Mouse (Mus musculus) intestine, embryonic 15.5 days (tissue): ENCODE results near the gene Plekhm3. TPM values are rescaled to one million over a fixed set of nuclear protein-coding genes. Genes with fewer than 3 reads are reported as not detected.

ENCODE experiments used
- ATAC-seq: fragments of 200-750 bp; cut with Nextera tagmentation; 2 replicates; pipeline ENCODE4 v1.8.0; 2017; ENCODE audit warnings: moderate TSS enrichment, moderate library complexity
- H3K27ac ChIP-seq: fragments of 300-500 bp; sonication (generic); 2 replicates; pipeline ENCODE4 v1.5.1; 2015; ENCODE audit warnings: mild to moderate bottlenecking, inconsistent platforms
- H3K27me3 ChIP-seq: fragments of 300-500 bp; sonication (generic); replicated peaks from 2 replicates; pipeline ENCODE4 v1.6.1; 2015; ENCODE audit warnings: inconsistent platforms
- H3K36me3 ChIP-seq: fragments of 300-500 bp; sonication (generic); 2 replicates; pipeline ENCODE4 v1.6.1; 2015; ENCODE audit warnings: inconsistent platforms
- H3K4me1 ChIP-seq: fragments of 300-500 bp; sonication (generic); replicated peaks from 2 replicates; pipeline ENCODE4 v1.6.1; 2015; ENCODE audit warnings: inconsistent platforms
- H3K4me2 ChIP-seq: fragments of 300-500 bp; sonication (generic); replicated peaks from 2 replicates; pipeline ENCODE4 v1.6.1; 2015; ENCODE audit warnings: mild to moderate bottlenecking, inconsistent platforms
- H3K4me3 ChIP-seq: fragments of 300-500 bp; sonication (generic); replicated peaks from 2 replicates; pipeline ENCODE4 v1.5.1; 2015; ENCODE audit warnings: inconsistent platforms
- H3K9ac ChIP-seq: fragments of 300-500 bp; sonication (generic); 2 replicates; pipeline ENCODE4 v1.6.1; 2015; ENCODE audit warnings: inconsistent platforms
- H3K9me3 ChIP-seq: fragments of 300-500 bp; sonication (generic); 2 replicates; pipeline ENCODE4 v1.6.1; 2016; ENCODE audit warnings: inconsistent platforms
- WGBS: fragments of 180-500 bp; shearing (Covaris S2); methylation state at CpG from one replicate; pipeline ENCODE4 v1.1.7; 2015; 5-methylcytosine and 5-hydroxymethylcytosine counted together
- polyA plus RNA-seq: library from polyadenylated mRNA; unstranded; fragments of >200 nt; fragmentation: Nextera tagmentation; extraction: Ambion mirVana; gene quantifications from 2 replicates; pipeline ENCODE4 v1.2.1, GENCODE M21; 2015

The Plekhm3 gene
- polyA plus RNA-seq, 1 experiment from 2014 or later: 4.7 TPM

GRCm38 (mm10) chr1:64807766-64808165 is 148.9 kb downstream of the Plekhm3 start:
- H3K4me3 ChIP-seq: no peak overlapping the region
- no peaks in the 10 kb centered on the region for H3K4me1 ChIP-seq
- no peaks in the 10 kb centered on the region for H3K9me3 ChIP-seq
- no peak overlapping the region for H3K27ac ChIP-seq
- no peaks in the 10 kb centered on the region for H3K36me3 ChIP-seq
- no peak for ATAC-seq
- WGBS: 49% methylated on average over 1 of the region's 1 CpGs
- no peak overlapping the region for H3K4me2 ChIP-seq
- H3K9ac ChIP-seq: no peak overlapping the region
- H3K27me3 ChIP-seq: no peaks in the 10 kb centered on the region

- WGBS: 65% methylated on average over 2 of the region's 2 CpGs
- Histone ChIP-seq H3K4me2 (no peak overlapping the region), H3K27me3 (no peaks in the 10 kb centered on the region)
These were observed 151.4 kb downstream of the Plekhm3 start for GRCm38 (mm10) chr1:64805217-64805616.

GRCm38 (mm10) chr1:64802631-64803030 is 154.0 kb downstream of the Plekhm3 start:
- no peaks in the 10 kb centered on the region for H3K27me3 ChIP-seq
- H3K4me3 ChIP-seq: no peak overlapping the region
- no peak for ATAC-seq
- no peak overlapping the region for H3K27ac ChIP-seq
- H3K36me3 ChIP-seq: no peaks in the 10 kb centered on the region
- H3K9me3 ChIP-seq: no peaks in the 10 kb centered on the region
- H3K4me2 ChIP-seq: no peak overlapping the region
- H3K4me1 ChIP-seq: no peaks in the 10 kb centered on the region
- H3K9ac ChIP-seq: no peak overlapping the region
- WGBS: 58% methylated on average over 6 of the region's 6 CpGs

More at GRCm38 (mm10) chr1:64805217-64805616, 151.4 kb downstream of the Plekhm3 start:
- Histone ChIP-seq H3K4me3 (no peak overlapping the region), H3K9ac (no peak overlapping the region), H3K9me3 (no peaks in the 10 kb centered on the region), H3K4me1 (no peaks in the 10 kb centered on the region), H3K36me3 (no peaks in the 10 kb centered on the region), H3K27ac (no peak overlapping the region)
- no peak for ATAC-seq

GRCm38 (mm10) chr1:64797621-64798020 is 159.0 kb downstream of the Plekhm3 start:
- Histone ChIP-seq H3K36me3 (no peaks in the 10 kb centered on the region), H3K27ac (peak overlapping the region; percentile 69; the same call in 1 of the 2 replicates), H3K9ac (no peak overlapping the region), H3K9me3 (no peaks in the 10 kb centered on the region), H3K4me3 (no peak overlapping the region), H3K4me2 (no peak overlapping the region), H3K4me1 (0 out of 2 replicates have a peak, but pooled peaks cover 14% of the 10 kb centered on the region), H3K27me3 (no peaks in the 10 kb centered on the region)
- WGBS: 50% methylated on average over 3 of the region's 3 CpGs
- ATAC-seq: peak; percentile 96

GRCm38 (mm10) chr1:64796867-64797582 is 159.6 kb downstream of the Plekhm3 start:
- H3K27me3 ChIP-seq: no peaks in the 10 kb centered on the region
- no peak overlapping the region for H3K4me2 ChIP-seq
- H3K4me3 ChIP-seq: no peak overlapping the region
- H3K9ac ChIP-seq: no peak overlapping the region
- ATAC-seq: peak; percentile 1; the same call in 1 of the 2 replicates
- H3K9me3 ChIP-seq: no peaks in the 10 kb centered on the region
- H3K4me1 ChIP-seq: 0 out of 2 replicates have a peak, but pooled peaks cover 14% of the 10 kb centered on the region
- peak overlapping the region; percentile 69; the same call in 1 of the 2 replicates for H3K27ac ChIP-seq
- H3K36me3 ChIP-seq: no peaks in the 10 kb centered on the region
- 73% methylated on average over 6 of the region's 6 CpGs for WGBS

GRCm38 (mm10) chr1:64795284-64796040 is 161.2 kb downstream of the Plekhm3 start:
- ATAC-seq: no peak
- Histone ChIP-seq H3K4me2 (no peak overlapping the region), H3K9ac (no peak overlapping the region), H3K4me1 (peaks cover 25% of the 10 kb centered on the region), H3K27me3 (no peaks in the 10 kb centered on the region), H3K9me3 (no peaks in the 10 kb centered on the region), H3K36me3 (no peaks in the 10 kb centered on the region), H3K4me3 (no peak overlapping the region), H3K27ac (no peak overlapping the region)
- WGBS: 64% methylated on average over 8 of the region's 8 CpGs

GRCm38 (mm10) chr1:64794096-64794495 is 162.5 kb downstream of the Plekhm3 start:
- Histone ChIP-seq H3K4me2 (no peak overlapping the region), H3K4me3 (no peak overlapping the region), H3K27me3 (no peaks in the 10 kb centered on the region), H3K9me3 (no peaks in the 10 kb centered on the region), H3K27ac (no peak overlapping the region), H3K4me1 (peaks cover 29% of the 10 kb centered on the region), H3K9ac (no peak overlapping the region), H3K36me3 (no peaks in the 10 kb centered on the region)
- 81% methylated on average over 11 of the region's 11 CpGs for WGBS
- ATAC-seq: no peak

- Histone ChIP-seq H3K36me3 (no peaks in the 10 kb centered on the region), H3K4me2 (no peak overlapping the region), H3K27me3 (no peaks in the 10 kb centered on the region), H3K9me3 (no peaks in the 10 kb centered on the region), H3K4me3 (no peak overlapping the region), H3K4me1 (peaks cover 32% of the 10 kb centered on the region), H3K27ac (0 out of 2 replicates have a peak overlapping the region, but pooled peaks have one; percentile 33), H3K9ac (no peak overlapping the region)
- 75% methylated on average over 4 of the region's 4 CpGs for WGBS
- ATAC-seq: no peak
These were observed 163.4 kb downstream of the Plekhm3 start for GRCm38 (mm10) chr1:64793234-64793530.

GRCm38 (mm10) chr1:64792521-64793233 is 163.9 kb downstream of the Plekhm3 start:
- no peak overlapping the region for H3K4me3 ChIP-seq
- H3K4me2 ChIP-seq: no peak overlapping the region
- H3K9ac ChIP-seq: no peak overlapping the region
- no peaks in the 10 kb centered on the region for H3K27me3 ChIP-seq
- H3K27ac ChIP-seq: 0 out of 2 replicates have a peak overlapping the region, but pooled peaks have one; percentile 33
- no peak for ATAC-seq
- peaks cover 34% of the 10 kb centered on the region for H3K4me1 ChIP-seq
- 46% methylated on average over 11 of the region's 11 CpGs for WGBS
- no peaks in the 10 kb centered on the region for H3K9me3 ChIP-seq
- no peaks in the 10 kb centered on the region for H3K36me3 ChIP-seq

- no peak for ATAC-seq
- Histone ChIP-seq H3K27me3 (no peaks in the 10 kb centered on the region), H3K4me2 (no peak overlapping the region), H3K9me3 (no peaks in the 10 kb centered on the region), H3K4me3 (no peak overlapping the region), H3K27ac (no peak overlapping the region), H3K9ac (no peak overlapping the region), H3K36me3 (no peaks in the 10 kb centered on the region), H3K4me1 (peaks cover 34% of the 10 kb centered on the region)
- 33% methylated on average over 6 of the region's 6 CpGs for WGBS
These were observed 164.8 kb downstream of the Plekhm3 start for GRCm38 (mm10) chr1:64791826-64792225.

GRCm38 (mm10) chr1:64790806-64791790 is 165.5 kb downstream of the Plekhm3 start:
- Histone ChIP-seq H3K9me3 (no peaks in the 10 kb centered on the region), H3K36me3 (no peaks in the 10 kb centered on the region), H3K27me3 (no peaks in the 10 kb centered on the region), H3K4me3 (no peak overlapping the region), H3K27ac (no peak overlapping the region), H3K4me2 (no peak overlapping the region), H3K9ac (no peak overlapping the region), H3K4me1 (peaks cover 32% of the 10 kb centered on the region)
- WGBS: 42% methylated on average over 9 of the region's 9 CpGs
- no peak for ATAC-seq
